Mouse (Mus musculus) forebrain, embryonic 13.5 days (tissue): Measurements from ENCODE around the gene Lrp2bp. TPM values are rescaled to one million over a fixed set of nuclear protein-coding genes. Genes with fewer than 3 reads are reported as not detected.

Experiments
- ATAC-seq: fragments of 200-750 bp; cut with Nextera tagmentation; 2 replicates; pipeline ENCODE4 v1.8.0; 2017
- H3K27ac ChIP-seq: fragments of 300-500 bp; sonication (generic); 2 replicates; pipeline ENCODE4 v1.5.1; 2015; ENCODE audit warnings: inconsistent platforms, mild to moderate bottlenecking, moderate library complexity
- H3K27me3 ChIP-seq: fragments of 300-500 bp; sonication (generic); 2 replicates; pipeline ENCODE4 v1.6.1; 2015; ENCODE audit warnings: mild to moderate bottlenecking, inconsistent platforms
- H3K36me3 ChIP-seq: fragments of 300-500 bp; sonication (generic); 2 replicates; pipeline ENCODE4 v1.6.1; 2015; ENCODE audit warnings: mild to moderate bottlenecking, inconsistent platforms; ENCODE audit not compliant: poor library complexity, severe bottlenecking
- H3K4me1 ChIP-seq: fragments of 300-500 bp; sonication (generic); 2 replicates; pipeline ENCODE4 v1.6.1; 2015; ENCODE audit warnings: inconsistent platforms
- H3K4me2 ChIP-seq: fragments of 300-500 bp; sonication (generic); 2 replicates; pipeline ENCODE4 v1.6.1; 2015; ENCODE audit warnings: inconsistent platforms, mild to moderate bottlenecking, moderate library complexity
- H3K4me3 ChIP-seq: fragments of 300-500 bp; sonication (generic); 2 replicates; pipeline ENCODE4 v1.5.1; 2015; ENCODE audit warnings: mild to moderate bottlenecking, inconsistent platforms
- H3K9ac ChIP-seq: fragments of 300-500 bp; sonication (generic); 2 replicates; pipeline ENCODE4 v1.6.1; 2015; ENCODE audit warnings: mild to moderate bottlenecking, inconsistent platforms
- H3K9me3 ChIP-seq: fragments of 300-500 bp; sonication (generic); replicated peaks from 2 replicates; pipeline ENCODE4 v1.6.1; 2016; ENCODE audit warnings: inconsistent platforms
- WGBS: fragments of 180-500 bp; shearing (Covaris S2); methylation state at CpG from one replicate; pipeline ENCODE4 v1.1.7; 2015; 5-methylcytosine and 5-hydroxymethylcytosine counted together
- polyA plus RNA-seq: library from polyadenylated mRNA; unstranded; fragments of >200 nt; fragmentation: Nextera tagmentation; extraction: Ambion mirVana; gene quantifications from 2 replicates; pipeline ENCODE4 v1.2.1, GENCODE M21; 2015

Lrp2bp gene
- polyA plus RNA-seq, 1 experiment from 2014 or later: 0.30 TPM

- 61% methylated on average over 13 of the region's 13 CpGs for WGBS
- ATAC-seq: no peak
- no peaks in the 10 kb centered on the region for H3K4me1 ChIP-seq
- H3K36me3 ChIP-seq: peaks cover 20% of the 10 kb centered on the region; the same call in 1 of the 2 replicates
- no peak overlapping the region for H3K4me3 ChIP-seq
- H3K9me3 ChIP-seq: no peaks in the 10 kb centered on the region
- no peaks in the 10 kb centered on the region for H3K27me3 ChIP-seq
- H3K4me2 ChIP-seq: no peak overlapping the region
- no peak overlapping the region for H3K27ac ChIP-seq
- H3K9ac ChIP-seq: no peak overlapping the region
Observed at GRCm38 (mm10) chr8:46040260-46040659, 41.2 kb downstream of the Lrp2bp start.

- Histone ChIP-seq H3K4me1 (no peaks in the 10 kb centered on the region), H3K4me3 (no peak overlapping the region), H3K27me3 (no peaks in the 10 kb centered on the region), H3K9me3 (no peaks in the 10 kb centered on the region), H3K36me3 (peaks cover 2% of the 10 kb centered on the region), H3K27ac (no peak overlapping the region), H3K4me2 (no peak overlapping the region), H3K9ac (no peak overlapping the region)
- WGBS: 94% methylated on average over 5 of the region's 5 CpGs
- no peak for ATAC-seq
Observed at GRCm38 (mm10) chr8:46072798-46073197, 73.7 kb downstream of the Lrp2bp start.

- Histone ChIP-seq H3K4me1 (no peaks in the 10 kb centered on the region), H3K27ac (no peak overlapping the region), H3K27me3 (no peaks in the 10 kb centered on the region), H3K9ac (no peak overlapping the region), H3K36me3 (peaks cover 3% of the 10 kb centered on the region; the same call in 1 of the 2 replicates), H3K4me3 (no peak overlapping the region), H3K9me3 (no peaks in the 10 kb centered on the region), H3K4me2 (no peak overlapping the region)
- 92% methylated on average over 2 of the region's 2 CpGs for WGBS
- no peak for ATAC-seq
Observed at GRCm38 (mm10) chr8:46073540-46074140, 74.5 kb downstream of the Lrp2bp start.

- Histone ChIP-seq H3K9me3 (no peaks in the 10 kb centered on the region), H3K4me3 (no peak overlapping the region), H3K27me3 (no peaks in the 10 kb centered on the region), H3K9ac (no peak overlapping the region), H3K36me3 (peaks cover 9% of the 10 kb centered on the region; the same call in 1 of the 2 replicates), H3K27ac (no peak overlapping the region), H3K4me1 (no peaks in the 10 kb centered on the region), H3K4me2 (no peak overlapping the region)
- no peak for ATAC-seq
- 97% methylated on average over 5 of the region's 5 CpGs for WGBS
Observed at GRCm38 (mm10) chr8:46075223-46075622, 76.1 kb downstream of the Lrp2bp start.

GRCm38 (mm10) chr8:46078866-46079265 is 79.8 kb downstream of the Lrp2bp start:
- Histone ChIP-seq H3K9ac (no peak overlapping the region), H3K4me1 (no peaks in the 10 kb centered on the region), H3K27me3 (no peaks in the 10 kb centered on the region), H3K36me3 (peaks cover 9% of the 10 kb centered on the region; the same call in 1 of the 2 replicates), H3K4me3 (no peak overlapping the region), H3K4me2 (no peak overlapping the region), H3K9me3 (no peaks in the 10 kb centered on the region), H3K27ac (no peak overlapping the region)
- ATAC-seq: no peak
- WGBS: 90% methylated on average over 6 of the region's 6 CpGs

Other genes with a start within 250 kb of the Lrp2bp start
- 11.7 and 16.8 TPM in 2 replicates for gene Pdlim3, start 113.8 kb upstream of the Lrp2bp start, polyA plus RNA-seq
- gene Ccdc110, start 64.7 kb upstream of the Lrp2bp start, polyA plus RNA-seq: 0.09 and 0.13 TPM in 2 replicates
- 2.9 and 3.9 TPM in 2 replicates for gene 1700029J07Rik, start 24.1 kb upstream of the Lrp2bp start, polyA plus RNA-seq
- gene Ufsp2, start 23.8 kb upstream of the Lrp2bp start, polyA plus RNA-seq: 66.3 and 68.9 TPM in 2 replicates
- 19.8 and 20.7 TPM in 2 replicates for gene Ankrd37, start 6.4 kb downstream of the Lrp2bp start, polyA plus RNA-seq
- 22.5 and 27.4 TPM in 2 replicates for gene Cfap97, start 152.5 kb downstream of the Lrp2bp start, polyA plus RNA-seq
- gene Snx25, start 152.9 kb downstream of the Lrp2bp start, polyA plus RNA-seq: 3.8 and 5.1 TPM in 2 replicates
- gene Slc25a4, start 212.0 kb downstream of the Lrp2bp start, polyA plus RNA-seq: 568 and 569 TPM in 2 replicates